Mouse (Mus musculus) layer of hippocampus, adult 2 months (tissue): ENCODE data around the gene Fbxw4. TPM values are rescaled to one million over a fixed set of nuclear protein-coding genes. Genes with fewer than 3 reads are reported as not detected.
"Not testable (repeated sequence)": the region's sequence is repeated elsewhere in the genome, so short reads cannot be mapped to it uniquely, and the experiment has no call there.

Experiments
- DNase-seq, 2 experiments: peaks; one replicate each; pipeline ENCODE4 v3.0.0; 2022; ENCODE audit warnings: low spot score in 2 of 2
- H3K27ac ChIP-seq: fragments of 200-600 bp; 2 replicates; pipeline ENCODE4 v1.8.1; 2022
- H3K4me3 ChIP-seq: fragments of 200-600 bp; 2 replicates; pipeline ENCODE4 v1.8.1; 2022; ENCODE audit warnings: mild to moderate bottlenecking
- CTCF ChIP-seq: fragments of 200-600 bp; conservative IDR thresholded peaks from 2 replicates; pipeline ENCODE4 v1.8.1; 2022; ENCODE audit warnings: antibody characterized with exemption, mild to moderate bottlenecking, moderate library complexity
- total RNA-seq, 2 experiments: library from RNA; stranded (reverse); gene quantifications; 2 replicates each; pipeline ENCODE4 v1.2.3; 2021

Gene Fbxw4
- total RNA-seq, 2 experiments from 2014 or later, result 35.4 to 38.7 TPM

GRCm38 (mm10) chr19:45549128-45549915, 110.8 kb downstream of the Fbxw4 start:
- no peak for TF ChIP-seq CTCF
- H3K4me3 ChIP-seq, result no peak overlapping the region
- no peak overlapping the region for H3K27ac ChIP-seq
- no peak for DNase-seq

DNA sequence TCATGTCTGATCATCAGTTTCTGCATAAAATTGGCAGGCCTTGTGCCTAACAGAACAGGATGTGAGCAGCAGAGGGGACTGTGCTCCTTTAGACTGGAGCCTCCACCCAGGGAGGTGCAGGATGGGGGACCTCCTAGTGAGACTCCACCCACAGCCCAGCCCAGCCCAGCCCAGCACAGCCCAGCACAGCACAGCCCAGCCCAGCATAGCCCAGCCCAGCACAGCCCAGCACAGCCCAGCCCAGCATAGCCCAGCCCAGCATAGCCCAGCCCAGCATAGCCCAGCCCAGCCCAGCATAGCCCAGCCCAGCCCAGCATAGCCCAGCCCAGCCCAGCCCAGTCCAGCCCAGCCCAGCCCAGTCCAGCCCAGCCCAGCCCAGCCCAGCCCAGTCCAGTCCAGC, 111.9 kb downstream of the Fbxw4 start:
- H3K4me3 ChIP-seq, H3K27ac ChIP-seq, DNase-seq: not testable (repeated sequence)

GRCm38 (mm10) chr19:45544925-45545321, 115.2 kb downstream of the Fbxw4 start:
- peak; percentile 67 to 80 for DNase-seq
- peak; percentile 99 for TF ChIP-seq CTCF
- peak overlapping the region; percentile 60 for H3K4me3 ChIP-seq
- H3K27ac ChIP-seq, result no peak overlapping the region

DNA sequence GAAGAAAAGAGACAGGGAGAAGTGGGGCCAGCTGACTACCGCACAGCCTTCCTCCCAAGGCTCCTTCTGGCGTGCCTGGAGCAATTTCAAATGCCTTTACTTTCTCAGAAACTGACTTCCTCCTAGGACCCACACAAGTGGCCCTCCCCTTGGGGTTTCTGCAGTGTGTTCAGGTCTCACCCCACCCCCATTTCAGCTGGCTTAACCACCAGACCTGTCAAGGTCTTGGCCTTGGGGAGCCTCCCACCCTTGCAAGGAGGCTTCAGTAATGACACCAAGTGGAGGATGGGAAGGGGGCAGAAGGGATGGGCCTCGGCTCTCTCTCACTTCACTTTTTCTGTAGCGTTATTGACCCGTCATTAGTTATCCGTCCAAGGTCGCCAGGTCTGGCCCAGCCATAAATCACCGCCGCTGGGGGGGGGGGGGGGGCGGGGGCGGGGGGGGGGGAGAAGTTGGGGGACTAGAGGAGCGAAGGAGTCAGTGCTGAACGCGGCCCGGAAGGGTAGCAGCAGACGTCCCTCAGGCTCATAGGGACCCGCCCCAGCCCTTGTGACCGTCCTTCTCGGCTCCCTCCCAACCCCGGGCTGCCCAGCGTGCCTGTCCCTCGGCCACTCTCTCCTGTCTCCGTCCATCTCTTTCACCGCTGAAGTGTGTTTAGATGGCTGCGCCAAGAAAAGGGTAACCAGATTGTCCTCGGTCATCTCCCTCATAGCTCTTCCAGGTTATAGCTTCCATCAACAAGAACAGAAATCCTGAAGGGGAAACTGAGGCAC, 115.8 kb downstream of the Fbxw4 start:
- peak overlapping the region; percentile 60 for H3K4me3 ChIP-seq
- TF ChIP-seq CTCF, result no peak
- no peak for DNase-seq
- no peak overlapping the region for H3K27ac ChIP-seq

GRCm38 (mm10) chr19:45542061-45542460, 118.1 kb downstream of the Fbxw4 start:
- Histone ChIP-seq H3K27ac (peak overlapping the region; percentile 84), H3K4me3 (peak overlapping the region; percentile 61)
- TF ChIP-seq CTCF, result no peak
- no peak for DNase-seq

DNA sequence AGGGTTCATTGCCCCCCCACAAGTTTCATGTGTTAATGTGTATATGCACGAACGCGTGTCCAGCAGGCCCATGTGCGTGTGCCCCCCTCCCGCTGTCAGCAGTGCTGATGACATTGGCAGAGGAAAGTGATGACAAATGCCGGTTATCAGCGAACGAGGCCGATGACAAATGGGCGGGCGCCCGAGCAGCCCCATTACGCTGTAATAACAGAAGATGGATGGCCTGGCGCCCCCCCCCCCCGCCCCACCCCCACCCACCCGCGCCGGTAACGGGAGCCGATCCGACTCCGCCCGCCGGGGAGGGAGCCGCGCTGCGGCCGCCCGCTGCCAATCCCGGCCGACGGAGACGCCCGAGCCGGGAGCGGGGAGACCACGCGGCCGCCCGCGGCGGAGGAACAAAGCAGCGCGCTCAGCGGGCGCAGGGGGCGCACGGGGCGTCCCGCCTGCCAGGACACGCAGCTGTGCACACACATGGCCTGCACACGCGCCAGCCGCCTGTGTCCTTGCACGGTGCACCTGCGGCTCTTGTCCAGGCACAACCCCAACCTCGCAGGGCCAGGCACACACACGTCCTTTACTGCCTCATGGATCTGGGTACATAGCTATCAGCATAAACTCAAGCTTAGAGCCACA, 118.6 kb downstream of the Fbxw4 start:
- peak overlapping the region; percentile 84 for H3K27ac ChIP-seq
- peak; percentile 38 for TF ChIP-seq CTCF
- peak in 1 of 2 experiments; percentile 48 for DNase-seq
- H3K4me3 ChIP-seq, result peak overlapping the region; percentile 61

DNA sequence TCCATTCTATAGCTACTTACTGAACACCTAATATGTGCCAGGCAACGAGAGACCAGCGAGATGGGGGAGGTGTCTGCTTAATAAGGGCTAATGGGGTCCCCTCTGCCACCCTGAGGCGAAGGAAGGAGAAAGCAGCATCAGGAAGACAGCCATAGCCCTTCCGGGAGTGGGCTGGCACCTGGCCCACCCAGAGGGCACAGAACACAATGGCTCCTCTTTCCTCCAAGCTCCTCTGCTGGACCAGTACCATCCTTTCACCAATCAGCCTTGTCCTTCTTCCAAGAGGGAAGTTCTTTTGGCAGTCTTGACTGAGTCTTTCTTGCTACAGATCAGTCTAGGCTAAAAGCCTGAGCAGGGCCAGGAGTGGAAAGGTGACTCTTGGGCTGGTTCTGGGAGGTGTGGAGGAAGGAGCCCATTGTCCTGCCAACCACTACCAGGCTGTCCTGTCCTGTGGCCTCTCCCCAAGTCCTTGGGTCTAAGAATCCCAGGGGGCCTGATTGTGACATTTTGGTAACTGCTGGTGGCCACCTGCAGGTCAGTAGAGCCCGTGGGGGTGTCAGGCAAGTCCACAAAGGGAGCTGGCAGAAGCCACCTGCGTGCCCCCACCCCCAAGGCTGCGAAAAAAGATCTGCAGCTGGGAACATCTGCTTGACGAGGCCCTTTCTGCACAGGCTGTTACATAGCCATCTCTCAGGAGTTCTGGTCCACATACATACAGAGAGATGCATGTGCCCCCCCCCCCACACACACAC, 119.3 kb downstream of the Fbxw4 start:
- DNase-seq, result peak in 1 of 2 experiments; percentile 43
- H3K27ac ChIP-seq, result peak overlapping the region; percentile 51
- TF ChIP-seq CTCF, result 0 out of 2 replicates have a peak, but pooled peaks have one; percentile 16
- H3K4me3 ChIP-seq, result peak overlapping the region; percentile 61; the same call in 1 of the 2 replicates

DNA sequence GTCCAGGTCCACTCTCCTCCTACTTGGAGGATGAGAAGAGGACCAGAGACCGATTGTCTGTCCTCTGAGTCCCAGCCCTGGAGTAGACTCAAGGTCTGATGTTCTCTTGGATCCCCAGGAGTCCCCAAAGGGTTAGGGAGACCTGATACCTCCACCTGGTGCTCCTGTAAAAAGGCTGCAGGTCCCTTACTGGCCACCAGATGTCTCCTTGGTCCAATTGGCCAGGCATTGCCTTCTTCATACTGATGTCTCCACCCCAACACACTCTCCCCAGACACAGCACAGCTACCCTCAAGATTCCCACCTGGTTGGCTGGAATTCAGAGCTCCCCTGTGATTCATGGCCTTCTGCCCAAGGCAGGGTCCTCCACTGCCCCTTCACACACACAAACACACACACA, 122.6 kb downstream of the Fbxw4 start:
- peak; percentile 76 for TF ChIP-seq CTCF
- DNase-seq, result no peak
- Histone ChIP-seq H3K27ac (no peak overlapping the region), H3K4me3 (no peak overlapping the region)

- Histone ChIP-seq H3K27ac (no peak overlapping the region), H3K4me3 (no peak overlapping the region)
- no peak for DNase-seq
- no peak for TF ChIP-seq CTCF
These were observed 124.2 kb downstream of the Fbxw4 start for GRCm38 (mm10) chr19:45535929-45536328.

GRCm38 (mm10) chr19:45535214-45535735, 124.8 kb downstream of the Fbxw4 start:
- H3K27ac ChIP-seq, result no peak overlapping the region
- TF ChIP-seq CTCF, result no peak
- no peak overlapping the region for H3K4me3 ChIP-seq
- DNase-seq, result no peak

- no peak for TF ChIP-seq CTCF
- DNase-seq, result no peak
- Histone ChIP-seq H3K4me3 (no peak overlapping the region), H3K27ac (peak overlapping the region; percentile 5; the same call in 1 of the 2 replicates)
These were observed 126.5 kb downstream of the Fbxw4 start for GRCm38 (mm10) chr19:45533617-45534016.

DNA sequence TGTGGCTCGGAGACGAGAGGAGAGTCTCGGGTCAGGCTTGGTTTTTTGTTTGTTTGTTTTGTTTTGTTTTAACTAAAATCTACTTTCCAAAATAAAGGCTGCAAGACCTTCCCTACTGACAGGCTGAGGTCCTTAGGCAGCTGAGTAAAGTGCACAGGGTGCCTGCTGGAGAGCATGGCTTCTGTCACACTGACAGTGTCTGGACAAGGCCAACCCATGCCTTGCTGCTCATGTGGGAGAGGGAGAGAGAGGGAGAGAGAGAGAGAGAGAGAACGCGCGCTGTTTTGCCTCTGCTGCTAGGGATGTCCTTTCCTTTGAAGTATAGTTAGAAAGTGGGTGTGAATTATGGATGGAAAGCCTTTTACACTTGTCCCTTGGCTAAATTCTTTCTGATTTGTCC, 128.6 kb downstream of the Fbxw4 start:
- no peak for DNase-seq
- TF ChIP-seq CTCF, result no peak
- H3K4me3 ChIP-seq, result no peak overlapping the region
- no peak overlapping the region for H3K27ac ChIP-seq
